Mouse (Mus musculus): Measurements from ENCODE around the gene Gm10134.

- TF ChIP-seq CTCF (IDR thresholded peaks at IDR 0.05; ENCODE audit: borderline replicate concordance, insufficient read depth, low read length) (no peak), POLR2A (IDR thresholded peaks at IDR 0.05; ENCODE audit: low read depth, low read length) (no peak; the same call in 1 of the 2 replicates)
Observed at GRCm38 (mm10) chr2:28539206-28539605, 33.3 kb downstream of the Gm10134 start.

All from embryonic fibroblast, embryonic 13.5 days (primary cell).